Mouse (Mus musculus) liver, embryonic 14.5 days (tissue): ENCODE data around the gene Cpped1. TPM values are rescaled to one million over a fixed set of nuclear protein-coding genes. Genes with fewer than 3 reads are reported as not detected.

Experiments
- ATAC-seq: fragments of 200-750 bp; cut with Nextera tagmentation; 2 replicates; pipeline ENCODE4 v1.8.0; 2017; ENCODE audit warnings: moderate number of reproducible peaks, mild to moderate bottlenecking, moderate library complexity; ENCODE audit not compliant: insufficient read depth
- DNase-seq, 3 experiments: peaks; one replicate each; pipeline ENCODE4 v3.0.0-alpha.2; 2012 to 2013; ENCODE audit warnings: low read depth in 3 of 3, low spot score in 3 of 3
- H3K27ac ChIP-seq: fragments of 300-500 bp; sonication (generic); 2 replicates; pipeline ENCODE4 v1.5.1; 2014; ENCODE audit warnings: moderate library complexity, mild to moderate bottlenecking, control low read depth, inconsistent platforms
- H3K27me3 ChIP-seq: fragments of 300-500 bp; sonication (generic); 2 replicates; pipeline ENCODE4 v1.6.1; 2014; ENCODE audit warnings: mild to moderate bottlenecking, low read length, moderate library complexity; ENCODE audit not compliant: control insufficient read depth, insufficient read depth
- H3K36me3 ChIP-seq: fragments of 300-500 bp; sonication (generic); replicated peaks from 2 replicates; pipeline ENCODE4 v1.6.1; 2014; ENCODE audit warnings: low read depth; ENCODE audit not compliant: control insufficient read depth, insufficient read depth
- H3K4me1 ChIP-seq, 2 experiments: fragments of 200-500 bp in 1 of 2; fragments of 300-500 bp in 1 of 2; sonication (generic) in 1 of 2; replicated peaks; 2 replicates each; pipeline ENCODE4 v1.6.1; 2012 to 2014; ENCODE audit warnings: antibody characterized with exemption in 1 of 2, inconsistent platforms in 1 of 2, low read length in 1 of 2; ENCODE audit not compliant: control insufficient read depth in 2 of 2, insufficient read depth in 2 of 2
- H3K4me2 ChIP-seq: fragments of 300-500 bp; sonication (generic); 2 replicates; pipeline ENCODE4 v1.6.1; 2014; ENCODE audit warnings: low read depth, mild to moderate bottlenecking, control low read depth, moderate library complexity
- H3K4me3 ChIP-seq, 2 experiments: fragments of 200-500 bp in 1 of 2; fragments of 300-500 bp in 1 of 2; sonication (generic) in 1 of 2; 2 replicates each; pipeline ENCODE4 v1.5.1; 2012 to 2014; ENCODE audit warnings: low read depth in 2 of 2, low read length in 2 of 2, mild to moderate bottlenecking in 2 of 2, control low read depth in 1 of 2, inconsistent platforms in 1 of 2, moderate library complexity in 1 of 2; ENCODE audit not compliant: insufficient read depth in 1 of 2
- H3K9ac ChIP-seq: fragments of 300-500 bp; sonication (generic); replicated peaks from 2 replicates; pipeline ENCODE4 v1.6.1; 2014; ENCODE audit warnings: mild to moderate bottlenecking, control low read depth, moderate library complexity
- H3K9me3 ChIP-seq: fragments of 300-500 bp; sonication (generic); 2 replicates; pipeline ENCODE4 v1.6.1; 2016; ENCODE audit warnings: low read length, mixed read lengths; ENCODE audit not compliant: control insufficient read depth
- CTCF ChIP-seq: IDR thresholded peaks from 2 replicates; pipeline ENCODE4 v1.5.1; 2016; ENCODE audit warnings: antibody characterized with exemption, low read depth, control low read depth
- EP300 ChIP-seq: IDR thresholded peaks from 2 replicates; pipeline ENCODE4 v1.6.1; 2016; ENCODE audit warnings: antibody characterized with exemption, low read depth
- whole genome bisulfite sequencing: fragments of 180-500 bp; shearing (Covaris S2); extraction: QIAGEN DNeasy Blood & Tissue Kit; methylation state at CpG from one replicate; pipeline ENCODE4 v1.1.7; 2014; ENCODE audit not compliant: insufficient replicate concordance; 5-methylcytosine and 5-hydroxymethylcytosine counted together
- polyA plus RNA-seq, 2 experiments: library from polyadenylated mRNA; depleted of rRNA in 1 of 2; stranded (reverse) in 1 of 2; unstranded in 1 of 2; fragments of >200 nt; fragmentation: Nextera tagmentation in 1 of 2; extraction: Ambion mirVana in 1 of 2; gene quantifications; 2 replicates each; pipeline versions ENCODE4 v1.2.1 to v1.2.3; 2012 to 2014

The Cpped1 gene
- polyA plus RNA-seq, 2 experiments = 6.1 to 13.0 TPM

DNA sequence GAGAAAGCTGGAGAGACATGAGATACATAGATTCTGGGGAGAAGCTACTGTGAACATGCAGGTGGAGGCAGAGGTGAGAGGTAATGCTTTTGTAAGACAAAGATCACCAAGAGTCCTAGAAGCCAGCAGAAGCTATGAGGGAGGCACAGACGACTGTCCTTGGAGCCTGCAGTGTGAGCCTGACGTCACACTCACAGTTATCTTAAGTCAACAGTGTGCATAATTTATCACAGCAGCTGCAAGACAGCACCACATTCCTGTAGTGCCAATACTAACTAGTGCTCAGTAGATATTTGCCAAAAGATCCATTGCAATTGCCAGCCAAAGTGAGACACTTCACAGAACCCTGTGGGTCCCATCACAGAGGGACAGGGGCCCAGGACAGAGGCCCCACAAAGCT is 127.2 kb downstream of the Cpped1 start:
- DNase-seq = peak; percentile 37 to 60 (median 55)
- WGBS = 10% methylated on average over 2 of the region's 2 CpGs
- no peaks in the 10 kb centered on the region for H3K27me3 ChIP-seq
- H3K4me3 ChIP-seq = no peak overlapping the region
- TF ChIP-seq EP300 (peak; percentile 67), CTCF (no peak)
- H3K4me1 ChIP-seq = peaks cover 6 to 18% of the 10 kb centered on the region in 2 experiments; a peak in 3 of 4 replicates
- no peak overlapping the region for H3K9ac ChIP-seq
- no peaks in the 10 kb centered on the region for H3K9me3 ChIP-seq
- ATAC-seq = peak; percentile 90
- no peak overlapping the region; the same call in 1 of the 2 replicates for H3K4me2 ChIP-seq
- H3K36me3 ChIP-seq = no peaks in the 10 kb centered on the region
- no peak overlapping the region; the same call in 1 of the 2 replicates for H3K27ac ChIP-seq

DNA sequence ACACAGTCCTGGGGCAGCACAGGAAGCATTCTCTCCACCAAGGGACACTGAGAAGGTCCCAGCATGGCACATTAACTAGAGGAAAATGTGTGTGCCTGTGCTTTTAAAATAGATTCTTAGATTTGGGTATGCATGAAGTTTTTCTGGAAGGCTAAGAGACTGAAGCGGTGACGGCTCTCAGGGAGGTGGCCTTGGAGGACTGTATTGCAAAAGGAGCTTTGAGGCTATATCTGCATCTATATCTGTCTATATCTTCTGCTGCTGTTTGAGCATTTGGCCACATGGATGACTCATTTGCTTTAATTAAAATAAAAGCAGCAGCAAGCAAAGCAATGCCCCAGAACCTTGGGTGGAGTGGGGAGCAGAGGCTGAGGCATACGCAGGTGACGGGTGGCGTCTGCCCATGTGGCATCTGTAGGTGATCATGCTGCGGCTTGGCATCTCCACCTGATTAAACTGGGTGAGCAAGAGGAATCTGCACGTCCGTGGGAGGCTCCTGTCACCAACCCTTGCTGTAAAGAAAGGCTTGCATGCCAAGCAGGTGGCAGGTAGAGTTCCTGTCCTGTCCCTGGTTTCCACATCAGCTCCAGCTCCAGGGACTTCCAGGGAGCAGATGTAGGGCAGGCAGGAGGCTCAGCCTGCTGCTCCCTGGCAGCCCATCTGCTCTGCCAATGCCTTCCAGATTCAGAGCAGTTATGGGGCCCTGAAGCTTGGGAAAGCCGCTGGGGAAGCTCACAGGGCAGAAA is 130.4 kb downstream of the Cpped1 start:
- Histone ChIP-seq H3K9me3 (no peaks in the 10 kb centered on the region), H3K4me1 (peaks cover 6 to 18% of the 10 kb centered on the region in 2 experiments; a peak in 3 of 4 replicates), H3K36me3 (no peaks in the 10 kb centered on the region), H3K4me3 (no peak overlapping the region), H3K4me2 (no peak overlapping the region), H3K9ac (no peak overlapping the region), H3K27ac (no peak overlapping the region), H3K27me3 (no peaks in the 10 kb centered on the region)
- no peak for DNase-seq
- WGBS = 64% methylated on average over 9 of the region's 9 CpGs
- no peak for ATAC-seq
- TF ChIP-seq EP300 (no peak), CTCF (no peak)

DNA sequence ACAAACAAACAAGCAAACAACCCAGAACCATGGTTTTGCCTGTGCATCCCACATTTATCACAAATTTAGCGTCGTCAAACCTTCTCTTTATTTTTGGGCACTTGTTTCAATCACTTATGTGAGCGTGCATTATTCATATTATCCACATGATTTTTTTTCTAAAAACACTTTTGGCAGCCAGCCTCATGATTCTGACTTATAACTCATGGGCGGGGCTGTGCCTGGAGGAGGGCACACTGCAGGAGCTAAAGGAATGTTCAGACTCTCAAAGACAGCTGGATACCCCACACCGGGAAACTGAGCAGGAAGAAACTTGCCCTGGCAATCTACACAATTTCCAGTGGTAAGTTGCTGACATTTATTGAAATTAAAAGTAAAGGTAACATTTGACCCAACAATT is 131.1 kb downstream of the Cpped1 start:
- 68% methylated on average over 5 of the region's 5 CpGs for WGBS
- ATAC-seq = no peak
- no peaks in the 10 kb centered on the region for H3K9me3 ChIP-seq

DNA sequence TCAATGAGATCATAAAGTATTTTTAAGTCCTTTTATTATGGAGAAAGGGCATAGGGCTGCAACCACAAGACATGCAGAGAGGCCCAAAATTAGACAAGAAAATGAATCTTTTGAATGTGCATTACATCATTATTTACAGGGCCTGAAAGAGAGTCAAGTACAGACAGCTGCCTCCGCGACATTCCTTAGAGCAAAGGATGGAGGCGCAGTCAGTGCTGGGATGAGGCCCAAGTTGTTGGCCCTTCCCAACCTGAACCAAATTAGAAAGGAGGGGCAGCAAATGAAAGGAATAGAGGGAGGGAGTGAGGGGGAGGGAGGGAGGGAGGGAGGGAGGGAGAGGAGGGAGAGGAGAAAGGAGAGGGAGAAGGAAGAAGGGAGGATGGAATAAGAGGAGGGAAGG is 132.7 kb downstream of the Cpped1 start:
- no peak overlapping the region for H3K4me3 ChIP-seq
- H3K4me2 ChIP-seq = no peak overlapping the region
- H3K9me3 ChIP-seq = no peaks in the 10 kb centered on the region
- 72% methylated on average over 3 of the region's 3 CpGs for WGBS
- no peak overlapping the region for H3K9ac ChIP-seq
- TF ChIP-seq EP300 (no peak), CTCF (no peak)
- ATAC-seq (no peak), DNase-seq (no peak)
- H3K4me1 ChIP-seq = no peaks in the 10 kb centered on the region; a peak in 1 of 4 replicates
- no peak overlapping the region for H3K27ac ChIP-seq
- no peaks in the 10 kb centered on the region for H3K36me3 ChIP-seq
- no peaks in the 10 kb centered on the region for H3K27me3 ChIP-seq

More for the DNA sequence above, 131.1 kb downstream of the Cpped1 start:
- DNase-seq = no peak
- H3K4me1 ChIP-seq = peaks cover 0 to 13% of the 10 kb centered on the region in 2 experiments; a peak in 3 of 4 replicates
- TF ChIP-seq CTCF (no peak), EP300 (no peak)
- no peak overlapping the region for H3K9ac ChIP-seq
- no peaks in the 10 kb centered on the region for H3K36me3 ChIP-seq
- no peaks in the 10 kb centered on the region for H3K27me3 ChIP-seq
- H3K27ac ChIP-seq = no peak overlapping the region
- no peak overlapping the region for H3K4me3 ChIP-seq
- H3K4me2 ChIP-seq = no peak overlapping the region

DNA sequence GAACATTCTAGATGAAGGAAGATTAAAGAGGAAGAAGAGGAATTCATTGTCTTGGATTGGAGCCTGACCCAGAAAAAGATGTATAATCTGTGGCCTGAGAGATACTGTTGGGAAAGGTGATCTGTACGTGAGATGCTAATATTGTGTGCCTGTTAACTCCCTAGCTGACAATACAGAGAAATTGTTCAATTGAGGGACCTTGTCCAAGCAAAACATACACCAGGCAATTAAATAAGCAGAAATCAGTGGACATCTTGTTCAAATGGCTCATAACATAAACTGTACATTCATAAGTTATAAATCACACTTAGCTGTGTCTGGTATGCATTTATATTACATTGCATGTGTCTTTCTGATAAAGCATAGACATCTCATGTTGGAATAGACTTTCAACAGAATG is 134.9 kb downstream of the Cpped1 start:
- no peaks in the 10 kb centered on the region for H3K9me3 ChIP-seq
- 68% methylated on average over 1 of the region's 1 CpGs for WGBS
- no peak overlapping the region for H3K4me3 ChIP-seq
- no peak overlapping the region for H3K4me2 ChIP-seq
- TF ChIP-seq CTCF (no peak), EP300 (no peak)
- no peaks in the 10 kb centered on the region for H3K36me3 ChIP-seq
- DNase-seq = no peak
- H3K27me3 ChIP-seq = no peaks in the 10 kb centered on the region
- no peak overlapping the region for H3K9ac ChIP-seq
- H3K27ac ChIP-seq = no peak overlapping the region
- no peak for ATAC-seq
- H3K4me1 ChIP-seq = no peaks in the 10 kb centered on the region
